Mouse (Mus musculus) heart, postnatal 0 days (tissue): ENCODE results near the gene Zmpste24.

ENCODE experiments used
- CTCF ChIP-seq: IDR thresholded peaks from 2 replicates; pipeline ENCODE4 v1.5.1; 2016; ENCODE audit warnings: antibody characterized with exemption, control low read depth, low read depth
- EP300 ChIP-seq: IDR thresholded peaks from 2 replicates; pipeline ENCODE4 v1.6.1; 2016; ENCODE audit warnings: antibody characterized with exemption, low read depth

DNA sequence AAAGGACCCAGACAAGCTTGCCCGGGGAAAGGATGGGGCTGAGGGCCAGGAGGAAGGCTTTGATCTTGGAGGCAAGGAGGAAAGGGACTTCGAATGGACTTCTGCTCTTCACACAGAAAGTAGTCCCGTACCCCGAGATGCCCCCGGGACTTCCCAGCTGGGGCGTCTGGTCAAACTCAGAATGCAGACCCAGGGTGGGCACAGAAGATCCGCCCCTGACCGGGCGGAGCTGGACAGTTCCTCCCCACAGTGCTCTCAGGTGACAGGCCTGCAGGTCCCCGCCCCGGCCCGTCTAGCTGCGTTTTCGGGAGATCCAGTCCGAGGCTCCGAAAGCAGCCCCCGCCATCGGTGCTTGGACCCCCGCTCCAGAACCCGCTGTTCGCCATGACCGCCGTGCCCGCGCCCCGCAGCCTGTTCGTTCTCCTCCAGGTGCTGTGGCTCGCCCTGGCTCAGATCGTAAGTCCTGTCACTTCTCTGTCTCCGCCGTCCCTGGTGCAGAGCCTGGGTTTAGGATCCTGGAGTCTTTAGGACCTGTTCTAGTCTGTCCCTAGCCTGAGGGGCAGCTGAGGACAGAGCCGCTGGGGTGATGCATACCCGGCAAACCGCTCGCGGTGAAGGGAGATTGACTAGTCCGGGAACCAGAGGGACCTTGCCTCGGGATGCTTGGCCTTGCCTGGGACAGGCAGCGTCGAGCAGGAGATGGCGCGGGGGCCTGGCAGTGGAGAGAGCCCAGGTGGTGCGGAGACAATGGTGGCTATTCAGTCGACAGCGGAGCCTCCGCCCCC, 58.5 kb downstream of the Zmpste24 start, which contains the start of gene Col9a2:
- no peak for TF ChIP-seq CTCF
- no peak for TF ChIP-seq EP300
